Mouse (Mus musculus) embryonic facial prominence, embryonic 11.5 days (tissue): ENCODE results near the gene Dnajc5. TPM values are rescaled to one million over a fixed set of nuclear protein-coding genes. Genes with fewer than 3 reads are reported as not detected.
A peak's percentile ranks its signal among the peaks of the same experiment; 100 is the strongest.

Source experiments
- ATAC-seq: fragments of 200-750 bp; cut with Nextera tagmentation; replicated peaks from 2 replicates; pipeline ENCODE4 v1.8.0; 2017; ENCODE audit warnings: low read depth; ENCODE audit not compliant: insufficient number of reproducible peaks, low FRiP score, low TSS enrichment
- DNase-seq: peaks from one replicate; pipeline ENCODE4 v3.0.0-alpha.2; 2015; ENCODE audit warnings: low spot score
- H3K27ac ChIP-seq: fragments of 300-500 bp; sonication (generic); replicated peaks from 2 replicates; pipeline ENCODE4 v1.5.1; 2014; ENCODE audit warnings: mild to moderate bottlenecking, low read depth, low read length, control low read depth
- H3K27me3 ChIP-seq: fragments of 300-500 bp; sonication (generic); 2 replicates; pipeline ENCODE4 v1.6.1; 2014; ENCODE audit warnings: mild to moderate bottlenecking, low read length, moderate library complexity, mixed read lengths; ENCODE audit not compliant: control insufficient read depth, insufficient read depth
- H3K36me3 ChIP-seq: fragments of 300-500 bp; sonication (generic); replicated peaks from 2 replicates; pipeline ENCODE4 v1.6.1; 2014; ENCODE audit warnings: low read depth, mild to moderate bottlenecking, low read length, moderate library complexity, mixed read lengths; ENCODE audit not compliant: control insufficient read depth, insufficient read depth
- H3K4me1 ChIP-seq: fragments of 300-500 bp; sonication (generic); 2 replicates; pipeline ENCODE4 v1.6.1; 2014; ENCODE audit warnings: low read length, mixed read lengths; ENCODE audit not compliant: control insufficient read depth, insufficient read depth
- H3K4me2 ChIP-seq: fragments of 300-500 bp; sonication (generic); 2 replicates; pipeline ENCODE4 v1.6.1; 2014; ENCODE audit warnings: low read depth, mild to moderate bottlenecking, control low read depth, low read length, moderate library complexity
- H3K4me3 ChIP-seq: fragments of 300-500 bp; sonication (generic); 2 replicates; pipeline ENCODE4 v1.5.1; 2014; ENCODE audit warnings: low read depth, low read length, control low read depth
- H3K9ac ChIP-seq: fragments of 300-500 bp; sonication (generic); replicated peaks from 2 replicates; pipeline ENCODE4 v1.6.1; 2014; ENCODE audit warnings: mild to moderate bottlenecking, control low read depth, low read length
- H3K9me3 ChIP-seq: fragments of 300-500 bp; sonication (generic); replicated peaks from 2 replicates; pipeline ENCODE4 v1.6.1; 2016; ENCODE audit warnings: mild to moderate bottlenecking, low read length, inconsistent platforms, mixed read lengths; ENCODE audit not compliant: control insufficient read depth
- WGBS: fragments of 180-500 bp; shearing (Covaris S2); extraction: QIAGEN DNeasy Blood & Tissue Kit; methylation state at CpG from one replicate; pipeline ENCODE4 v1.1.7; 2014; 5-methylcytosine and 5-hydroxymethylcytosine counted together
- polyA plus RNA-seq: library from polyadenylated mRNA; unstranded; fragments of >200 nt; fragmentation: Nextera tagmentation; extraction: Ambion mirVana; gene quantifications from 2 replicates; pipeline ENCODE4 v1.2.1, GENCODE M21; 2014

The Dnajc5 gene
- polyA plus RNA-seq, 1 experiment from 2014 or later: 79.1 TPM

DNA sequence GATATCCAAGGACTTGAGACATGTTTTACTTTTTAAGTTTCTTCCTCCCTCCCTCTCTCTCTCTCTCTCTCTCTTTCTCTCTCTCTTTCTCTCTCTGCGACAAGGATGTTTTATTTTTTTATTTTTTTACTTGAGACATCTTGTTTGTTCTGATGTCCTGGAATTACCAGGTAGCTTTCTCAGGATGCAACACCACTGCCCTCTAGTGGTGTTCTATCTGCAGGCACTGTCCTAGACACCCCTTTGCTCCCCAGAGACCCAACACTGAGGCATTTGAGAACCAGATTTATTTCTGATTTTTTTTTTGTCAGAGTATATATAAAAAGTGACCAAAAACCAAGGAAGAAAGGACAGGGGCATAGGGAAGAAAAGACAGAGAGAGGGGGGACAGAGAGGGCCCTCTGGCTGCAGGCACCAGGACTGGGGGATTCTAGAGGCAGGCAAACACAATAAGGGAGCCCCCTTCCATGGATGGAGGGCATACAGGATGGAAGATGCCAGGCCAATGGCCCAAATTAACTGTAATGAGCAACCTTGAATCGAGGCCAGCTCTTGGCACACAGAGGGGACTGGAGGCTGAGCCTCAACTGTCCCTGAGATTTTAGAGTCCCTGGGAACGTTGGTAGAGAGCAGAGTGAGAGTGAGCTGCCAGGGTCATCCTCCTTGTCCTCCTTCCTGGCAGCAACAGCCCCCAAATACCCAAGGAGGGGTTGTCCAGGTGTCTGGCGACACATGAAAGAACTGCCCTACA lies 74.8 kb downstream of the Dnajc5 start:
- Histone ChIP-seq H3K9me3 (no peaks in the 10 kb centered on the region), H3K27ac (no peak overlapping the region), H3K27me3 (no peaks in the 10 kb centered on the region), H3K4me3 (no peak overlapping the region), H3K4me2 (no peak overlapping the region), H3K4me1 (no peaks in the 10 kb centered on the region; the same call in 1 of the 2 replicates), H3K9ac (no peak overlapping the region), H3K36me3 (peaks cover 3% of the 10 kb centered on the region; the same call in 1 of the 2 replicates)
- DNase-seq (peak; percentile 63), ATAC-seq (no peak)
- 79% methylated on average over 4 of the region's 4 CpGs for WGBS

DNA sequence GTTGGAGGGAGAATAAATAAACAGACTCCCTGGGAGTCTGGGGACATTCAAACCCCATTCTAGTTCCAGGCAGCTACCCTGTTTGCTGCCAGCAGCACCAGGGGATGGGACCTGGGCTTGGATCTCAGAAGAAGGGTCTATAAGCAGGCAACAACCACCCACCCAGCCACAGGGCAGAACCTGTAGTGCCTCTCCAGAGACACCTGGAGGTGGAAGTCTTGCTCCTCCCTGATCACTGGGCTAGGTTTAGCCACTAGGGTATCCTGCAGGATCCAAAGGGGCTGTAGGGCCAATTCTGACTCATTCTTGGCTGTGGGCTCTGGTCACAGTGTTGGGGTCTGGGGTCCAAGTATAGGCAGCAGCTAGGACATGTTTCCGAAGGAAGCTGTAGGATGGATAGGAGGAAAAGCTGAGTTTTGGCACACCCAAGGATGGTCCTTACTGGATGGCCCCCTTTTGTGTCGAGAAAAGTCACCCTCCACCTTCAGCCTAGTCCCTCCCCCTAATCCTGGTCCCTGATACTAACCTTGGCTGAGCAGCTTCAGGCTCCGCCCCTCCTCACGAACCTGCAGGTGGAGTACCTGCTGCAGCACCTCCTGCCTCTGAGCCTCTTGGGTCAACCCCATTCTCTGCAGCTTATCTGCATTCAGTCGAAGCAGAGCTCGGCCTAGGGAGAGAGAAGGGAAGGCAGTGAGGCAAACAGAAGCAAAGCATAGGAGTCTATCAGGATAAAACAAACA lies 76.1 kb downstream of the Dnajc5 start:
- WGBS: 48% methylated on average over 6 of the region's 6 CpGs
- H3K4me3 ChIP-seq: no peak overlapping the region
- H3K9ac ChIP-seq: no peak overlapping the region
- no peaks in the 10 kb centered on the region for H3K9me3 ChIP-seq
- no peak overlapping the region for H3K4me2 ChIP-seq
- H3K4me1 ChIP-seq: no peaks in the 10 kb centered on the region; the same call in 1 of the 2 replicates
- no peak for ATAC-seq
- no peak for DNase-seq
- no peaks in the 10 kb centered on the region for H3K27me3 ChIP-seq
- no peaks in the 10 kb centered on the region for H3K36me3 ChIP-seq
- no peak overlapping the region for H3K27ac ChIP-seq

DNA sequence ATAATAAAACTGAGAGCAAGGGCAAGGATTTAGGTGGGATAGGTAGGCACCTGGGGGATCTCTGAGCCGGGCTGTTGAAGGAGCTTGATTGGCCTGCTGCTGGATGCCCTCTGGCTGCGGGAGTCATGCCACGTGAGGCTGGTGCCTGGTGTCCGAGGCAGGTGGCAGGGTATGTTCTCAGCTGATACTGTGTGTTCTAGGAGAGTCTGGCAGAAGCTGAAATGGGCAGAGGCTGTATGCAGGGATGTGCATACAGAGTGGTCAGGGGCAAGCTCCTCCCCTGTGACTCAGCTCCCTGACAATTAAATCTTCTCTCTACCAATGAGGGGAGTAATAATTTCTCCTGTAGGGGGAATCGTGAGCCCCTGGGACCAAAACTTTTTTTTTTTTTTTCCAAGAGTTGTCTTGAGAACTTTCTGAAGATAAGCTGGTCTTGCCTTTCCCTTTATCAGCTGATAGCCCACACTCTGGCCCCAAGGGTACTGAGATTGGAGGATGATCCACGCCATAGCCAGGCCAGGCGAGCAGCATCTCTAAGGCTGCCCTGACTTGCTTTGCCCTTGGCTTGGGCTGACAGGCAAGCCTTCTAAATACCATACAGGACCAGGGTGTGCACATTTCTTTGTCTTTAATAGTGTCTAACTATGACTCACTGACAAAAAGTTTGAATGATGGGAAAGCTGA lies 77.2 kb downstream of the Dnajc5 start:
- no peak overlapping the region for H3K4me3 ChIP-seq
- no peaks in the 10 kb centered on the region for H3K27me3 ChIP-seq
- ATAC-seq (no peak), DNase-seq (peak; percentile 20)
- no peak overlapping the region for H3K9ac ChIP-seq
- no peaks in the 10 kb centered on the region for H3K9me3 ChIP-seq
- H3K27ac ChIP-seq: no peak overlapping the region
- 78% methylated on average over 7 of the region's 7 CpGs for WGBS
- H3K4me1 ChIP-seq: peaks cover 3% of the 10 kb centered on the region; the same call in 1 of the 2 replicates
- no peaks in the 10 kb centered on the region for H3K36me3 ChIP-seq
- no peak overlapping the region for H3K4me2 ChIP-seq

DNA sequence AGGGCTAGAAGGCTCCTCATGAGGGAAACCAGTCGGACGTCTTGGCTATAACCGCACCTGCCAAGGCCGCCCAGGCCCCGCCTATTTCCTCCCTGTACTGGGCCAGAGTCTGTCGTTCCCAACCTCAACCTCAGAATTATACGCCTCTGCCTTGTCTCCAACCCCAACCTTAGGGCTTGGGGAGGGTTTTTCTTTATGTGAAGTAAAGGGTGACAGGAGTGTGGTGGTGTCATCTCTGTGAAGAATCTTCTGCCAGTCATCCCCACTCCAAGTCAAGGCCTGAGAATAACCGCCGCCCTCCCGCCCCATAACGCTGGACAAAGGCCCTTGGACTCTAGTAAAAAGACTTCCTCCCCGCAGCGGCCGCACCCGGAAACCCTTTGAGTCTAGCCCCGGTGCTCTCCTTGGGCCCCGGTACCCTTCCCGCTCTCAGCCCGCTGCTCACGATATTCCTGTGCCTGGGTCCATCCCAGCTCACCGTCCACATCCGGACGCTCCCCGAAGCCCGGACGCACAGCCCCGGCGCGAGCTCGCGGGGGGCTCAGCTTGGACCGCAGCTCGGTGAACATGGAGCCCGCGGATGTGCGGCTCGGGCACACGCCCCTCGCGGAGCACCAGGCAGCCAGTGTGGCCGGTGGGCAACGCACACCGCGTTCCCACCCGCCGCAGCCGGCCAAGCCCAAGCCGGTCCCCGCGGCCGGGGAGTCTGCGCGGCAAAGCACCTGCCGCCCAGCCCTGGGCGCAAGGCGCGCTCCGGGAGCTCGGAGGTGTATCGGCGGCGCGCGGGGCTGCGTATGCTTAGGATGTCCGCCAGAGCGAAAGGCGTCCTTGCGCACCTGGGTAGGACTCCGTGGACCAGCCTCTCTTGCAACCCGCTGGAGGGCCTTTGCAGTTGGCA lies 78.4 kb downstream of the Dnajc5 start, which contains the start of gene Samd10:
Gene Samd10 (minus strand): TSS at position 759 of the 898 bp plus-strand sequence.
- Histone ChIP-seq H3K36me3 (no peaks in the 10 kb centered on the region), H3K27ac (peak within 1 kb of the TSS; percentile 47; the same call in 1 of the 2 replicates), H3K27me3 (no peaks in the 10 kb centered on the region), H3K4me2 (peak within 1 kb of the TSS; percentile 98), H3K4me1 (peaks cover 3% of the 10 kb centered on the region; the same call in 1 of the 2 replicates), H3K9me3 (no peaks in the 10 kb centered on the region), H3K9ac (peak within 1 kb of the TSS; percentile 83), H3K4me3 (peak within 1 kb of the TSS; percentile 66)
- ATAC-seq (no peak; the same call in 1 of the 2 replicates), DNase-seq (peak; percentile 75)
- WGBS: 1% methylated on average over 71 of the region's 71 CpGs

DNA sequence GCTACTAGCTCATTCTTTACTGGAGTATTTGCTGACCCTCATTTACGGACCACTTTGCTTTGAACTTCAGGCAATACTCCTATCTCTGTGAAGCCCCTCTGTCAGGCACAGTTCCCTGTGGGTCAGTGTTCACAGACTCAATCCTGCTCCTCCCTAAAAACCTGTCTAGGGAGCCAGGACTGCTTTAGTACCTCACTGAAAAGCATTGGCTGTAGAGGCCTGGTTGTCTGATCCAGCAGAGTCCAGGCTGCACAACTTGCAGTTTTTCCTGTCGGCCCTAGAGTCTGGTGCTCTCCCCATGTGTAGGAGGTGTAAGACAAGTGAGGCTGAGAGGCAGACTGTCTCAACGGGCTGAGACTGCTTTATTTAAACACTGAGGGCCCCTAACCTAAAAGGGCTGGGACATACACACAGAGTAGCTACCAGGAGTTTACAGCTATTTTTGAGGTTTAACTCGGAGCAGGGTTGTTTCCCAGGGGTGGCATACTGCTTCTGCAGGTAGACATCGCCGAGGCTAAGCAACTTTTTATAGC lies 80.0 kb downstream of the Dnajc5 start:
- ATAC-seq: no peak
- Histone ChIP-seq H3K4me2 (peak overlapping the region; percentile 78), H3K9ac (peak overlapping the region; percentile 74), H3K4me1 (peaks cover 3% of the 10 kb centered on the region; the same call in 1 of the 2 replicates), H3K36me3 (no peaks in the 10 kb centered on the region), H3K27ac (no peak overlapping the region), H3K27me3 (no peaks in the 10 kb centered on the region), H3K9me3 (no peaks in the 10 kb centered on the region), H3K4me3 (peak overlapping the region; percentile 96)
- no peak for DNase-seq
- WGBS: 61% methylated on average over 6 of the region's 6 CpGs

DNA sequence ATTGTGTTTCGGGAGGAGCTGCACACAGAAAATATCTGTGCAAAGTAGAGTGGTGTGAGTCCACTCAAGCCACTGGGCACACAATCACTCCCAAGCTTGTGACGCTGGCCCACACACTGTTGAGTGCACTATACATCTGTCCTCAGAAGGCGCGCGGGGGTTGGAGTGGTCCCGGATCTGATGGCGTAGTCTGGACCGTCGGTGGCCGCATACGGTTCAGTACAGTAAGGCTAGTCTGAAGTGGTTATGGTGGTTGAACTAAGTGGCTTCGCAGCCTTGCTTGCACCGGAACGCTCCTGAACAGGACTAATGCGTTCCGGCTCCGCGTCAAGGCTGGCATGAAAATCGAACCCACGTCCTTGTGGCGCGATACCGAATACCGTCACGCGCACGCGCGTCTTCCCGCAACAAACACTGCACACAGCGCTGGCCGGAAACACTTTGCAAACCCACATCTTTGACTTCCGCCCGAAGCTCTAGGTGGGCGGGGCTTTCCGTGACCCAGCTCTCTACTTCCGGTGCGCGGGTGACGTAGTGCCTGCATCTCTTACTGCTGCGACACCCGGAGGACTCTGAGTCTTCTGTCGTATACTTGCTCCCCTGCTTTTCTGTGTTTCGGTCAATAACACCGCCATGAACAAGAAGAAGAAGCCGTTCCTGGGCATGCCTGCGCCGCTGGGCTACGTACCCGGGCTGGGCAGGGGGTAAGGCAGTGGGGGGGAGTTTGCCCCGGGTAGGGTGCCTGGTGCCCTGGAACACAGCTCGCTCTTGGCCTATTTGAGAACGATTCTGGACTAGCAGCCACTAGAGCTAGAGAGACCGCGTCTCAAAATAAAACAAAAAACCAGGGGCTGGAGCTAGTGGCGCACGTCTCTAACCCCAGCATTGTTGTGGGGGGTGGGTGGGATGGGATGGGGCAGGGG lies 80.8 kb downstream of the Dnajc5 start:
- Histone ChIP-seq H3K4me2 (peak overlapping the region; percentile 78), H3K4me3 (peak overlapping the region; percentile 96), H3K27me3 (no peaks in the 10 kb centered on the region), H3K27ac (no peak overlapping the region; the same call in 1 of the 2 replicates), H3K9ac (peak overlapping the region; percentile 83), H3K4me1 (peaks cover 3% of the 10 kb centered on the region; the same call in 1 of the 2 replicates), H3K36me3 (no peaks in the 10 kb centered on the region), H3K9me3 (no peaks in the 10 kb centered on the region)
- peak; percentile 99 for DNase-seq
- WGBS: 1% methylated on average over 57 of the region's 57 CpGs
- ATAC-seq: peak; percentile 91
